Mouse (Mus musculus) myocyte (in vitro differentiated cells): ENCODE measurements around the gene Gfra1. TPM values are rescaled to one million over a fixed set of nuclear protein-coding genes. Genes with fewer than 3 reads are reported as not detected.

Experiments
- H3K27me3 ChIP-seq: one replicate; pipeline ENCODE4 v1.6.1; 2011; ENCODE audit not compliant: control insufficient read depth, insufficient read depth, insufficient read length
- H3K36me3 ChIP-seq: one replicate; pipeline ENCODE4 v1.6.1; 2011; ENCODE audit not compliant: control insufficient read depth, insufficient read depth
- H3K4me2 ChIP-seq: one replicate; pipeline ENCODE4 v1.6.1; 2011; ENCODE audit warnings: low read depth, control low read depth
- H3K4me3 ChIP-seq: one replicate; pipeline ENCODE4 v1.5.1; 2011; ENCODE audit warnings: mild to moderate bottlenecking, control low read depth, moderate library complexity
- H3K79me2 ChIP-seq: one replicate; pipeline ENCODE4 v1.6.1; 2011; ENCODE audit not compliant: control insufficient read depth, insufficient read depth
- H3ac ChIP-seq: one replicate; pipeline ENCODE4 v1.6.1; 2011; ENCODE audit not compliant: control insufficient read depth, insufficient read length
- CEBPB ChIP-seq: IDR thresholded peaks from 2 replicates; pipeline ENCODE4 v1.6.1; 2011; ENCODE audit warnings: mild to moderate bottlenecking, moderate library complexity; ENCODE audit not compliant: poor library complexity, insufficient read depth, severe bottlenecking
- E2F4 ChIP-seq: IDR thresholded peaks from one replicate; pipeline ENCODE4 v1.6.1; 2011; ENCODE audit warnings: mild to moderate bottlenecking, control low read depth, moderate library complexity; ENCODE audit not compliant: insufficient read depth
- MAX ChIP-seq: IDR thresholded peaks from one replicate; pipeline ENCODE4 v1.6.1; 2011; ENCODE audit warnings: low read depth, mild to moderate bottlenecking, control low read depth
- MYOD1 ChIP-seq, 3 experiments: IDR thresholded peaks; one replicate each; pipeline ENCODE4 v1.6.1; 2011; ENCODE audit warnings: control low read depth in 2 of 3, low read depth in 2 of 3, mild to moderate bottlenecking in 2 of 3, moderate library complexity in 1 of 3; ENCODE audit not compliant: insufficient read length in 2 of 3, control insufficient read depth in 1 of 3
- MYOG ChIP-seq, 3 experiments: IDR thresholded peaks; one replicate each; pipeline ENCODE4 v1.6.1; 2011; ENCODE audit warnings: control low read depth in 2 of 3, low read depth in 2 of 3, mild to moderate bottlenecking in 2 of 3; ENCODE audit not compliant: insufficient read length in 2 of 3, control insufficient read depth in 1 of 3, insufficient read depth in 1 of 3
- POLR2A ChIP-seq: IDR thresholded peaks from one replicate; pipeline ENCODE4 v1.6.1; 2011; ENCODE audit warnings: low read depth, mild to moderate bottlenecking, control low read depth, moderate library complexity; ENCODE audit not compliant: insufficient read length
- POLR2AphosphoS2 ChIP-seq: IDR thresholded peaks from one replicate; pipeline ENCODE4 v1.6.1; 2011; ENCODE audit warnings: low read depth, control low read depth; ENCODE audit not compliant: insufficient read length
- REST ChIP-seq: IDR thresholded peaks from one replicate; pipeline ENCODE4 v1.6.1; 2011; ENCODE audit warnings: mild to moderate bottlenecking, control low read depth, moderate library complexity; ENCODE audit not compliant: insufficient read depth, insufficient read length
- SRF ChIP-seq: IDR thresholded peaks from one replicate; pipeline ENCODE4 v1.6.1; 2011; ENCODE audit warnings: low read depth; ENCODE audit not compliant: control insufficient read depth, insufficient read length
- TCF12 ChIP-seq: IDR thresholded peaks from one replicate; pipeline ENCODE4 v1.6.1; 2011; ENCODE audit warnings: mild to moderate bottlenecking, control low read depth; ENCODE audit not compliant: poor library complexity, insufficient read depth, severe bottlenecking
- TCF3 ChIP-seq: IDR thresholded peaks from one replicate; pipeline ENCODE4 v1.6.1; 2011; ENCODE audit warnings: low read depth, control low read depth; ENCODE audit not compliant: insufficient read length
- USF1 ChIP-seq: IDR thresholded peaks from one replicate; pipeline ENCODE4 v1.6.1; 2011; ENCODE audit warnings: low read depth, mild to moderate bottlenecking, control low read depth, moderate library complexity
- polyA plus RNA-seq: library from polyadenylated mRNA; unstranded; fragments of >200 nt; fragmentation: generic; extraction: Trizol; gene quantifications from one replicate; pipeline ENCODE4 v1.2.1, GENCODE M21; 2012; ENCODE audit warnings: missing spikeins

Gene Gfra1
- polyA plus RNA-seq, 1 experiment = 4.6 TPM

- TF ChIP-seq CEBPB (peak; percentile 91), POLR2AphosphoS2 (no peak), E2F4 (no peak), MYOD1 (IDR thresholded peaks at IDR 0.05; ENCODE audit: control insufficient read depth in 1 of 3, insufficient read length in 2 of 3, low read depth in 2 of 3) (no peak), SRF (no peak), MAX (no peak), REST (no peak), USF1 (no peak)
- H3K4me2 ChIP-seq = no peak overlapping the region
- no peak overlapping the region for H3ac ChIP-seq
- H3K36me3 ChIP-seq = no peaks in the 10 kb centered on the region
- no peak overlapping the region for H3K4me3 ChIP-seq
- no peaks in the 10 kb centered on the region for H3K27me3 ChIP-seq
- H3K79me2 ChIP-seq = no peaks in the 10 kb centered on the region
Observed at GRCm38 (mm10) chr19:58400224-58400623, 55.5 kb downstream of the Gfra1 start.

- Histone ChIP-seq H3K79me2 (no peaks in the 10 kb centered on the region), H3ac (no peak overlapping the region), H3K4me2 (no peak overlapping the region), H3K36me3 (no peaks in the 10 kb centered on the region), H3K4me3 (no peak overlapping the region), H3K27me3 (no peaks in the 10 kb centered on the region)
- no peak for TF ChIP-seq TCF12
- TF ChIP-seq REST = no peak
- TF ChIP-seq USF1 = no peak
- TF ChIP-seq MAX = no peak
- no peak for TF ChIP-seq CEBPB
- TF ChIP-seq POLR2A = no peak
- no peak for TF ChIP-seq E2F4
- no peak for TF ChIP-seq TCF3
- TF ChIP-seq SRF = no peak
Observed at GRCm38 (mm10) chr19:58399166-58399565, 56.5 kb downstream of the Gfra1 start.

- H3K79me2 ChIP-seq = no peaks in the 10 kb centered on the region
- TF ChIP-seq TCF3 = no peak
- TF ChIP-seq SRF = no peak
- TF ChIP-seq TCF12 = no peak
- no peak for TF ChIP-seq MYOD1 (IDR thresholded peaks at IDR 0.05; ENCODE audit: control insufficient read depth in 1 of 3, insufficient read length in 2 of 3, low read depth in 2 of 3)
Observed at GRCm38 (mm10) chr19:58396604-58396984, 59.1 kb downstream of the Gfra1 start.

GRCm38 (mm10) chr19:58395785-58396603, 59.7 kb downstream of the Gfra1 start:
- no peak overlapping the region for H3ac ChIP-seq
- H3K36me3 ChIP-seq = no peaks in the 10 kb centered on the region
- TF ChIP-seq MAX (no peak), MYOG (IDR thresholded peaks at IDR 0.05; ENCODE audit: control insufficient read depth in 1 of 3, insufficient read depth in 1 of 3, insufficient read length in 2 of 3, low read depth in 2 of 3) (no peak), TCF12 (no peak), MYOD1 (IDR thresholded peaks at IDR 0.05; ENCODE audit: control insufficient read depth in 1 of 3, insufficient read length in 2 of 3, low read depth in 2 of 3) (no peak), REST (no peak), CEBPB (no peak), E2F4 (no peak)
- H3K79me2 ChIP-seq = no peaks in the 10 kb centered on the region
- no peak overlapping the region for H3K4me3 ChIP-seq
- no peaks in the 10 kb centered on the region for H3K27me3 ChIP-seq
- no peak overlapping the region for H3K4me2 ChIP-seq

More at GRCm38 (mm10) chr19:58396604-58396984, 59.1 kb downstream of the Gfra1 start:
- H3K4me2 ChIP-seq = no peak overlapping the region
- no peak overlapping the region for H3ac ChIP-seq
- H3K4me3 ChIP-seq = no peak overlapping the region
- no peaks in the 10 kb centered on the region for H3K36me3 ChIP-seq
- H3K27me3 ChIP-seq = no peaks in the 10 kb centered on the region

GRCm38 (mm10) chr19:58393121-58393520, 62.6 kb downstream of the Gfra1 start:
- no peak for TF ChIP-seq SRF
- TF ChIP-seq MYOG (IDR thresholded peaks at IDR 0.05; ENCODE audit: control insufficient read depth in 1 of 3, insufficient read depth in 1 of 3, insufficient read length in 2 of 3, low read depth in 2 of 3) = no peak
- no peak for TF ChIP-seq POLR2AphosphoS2
- no peak for TF ChIP-seq MAX
- TF ChIP-seq CEBPB = no peak
- Histone ChIP-seq H3K4me3 (no peak overlapping the region), H3ac (no peak overlapping the region), H3K27me3 (no peaks in the 10 kb centered on the region), H3K4me2 (no peak overlapping the region), H3K36me3 (no peaks in the 10 kb centered on the region), H3K79me2 (no peaks in the 10 kb centered on the region)
